Mouse (Mus musculus) olfactory bulb, adult 2 months (tissue): ENCODE results near the gene A3galt2.

Experiments
- CTCF ChIP-seq: fragments of 200-500 bp; IDR thresholded peaks from 2 replicates; pipeline ENCODE4 v1.5.1; 2012; ENCODE audit warnings: low read depth, mild to moderate bottlenecking, low read length, moderate library complexity; ENCODE audit not compliant: insufficient read depth
- POLR2A ChIP-seq: fragments of 200-500 bp; IDR thresholded peaks from 2 replicates; pipeline ENCODE4 v1.6.1; 2012; ENCODE audit warnings: mild to moderate bottlenecking, low read depth, low read length, moderate library complexity; ENCODE audit not compliant: insufficient read depth

GRCm38 (mm10) chr4:128723431-128723830 is 31.7 kb upstream of the A3galt2 start:
- TF ChIP-seq CTCF (no peak), POLR2A (no peak)
